Mouse (Mus musculus) erythroblast, embryonic 14.5 days (primary cell): ENCODE measurements around the gene B830017H08Rik.

Experiments used
- GATA1 ChIP-seq: IDR thresholded peaks from 2 replicates; pipeline ENCODE4 v1.6.1; 2012; ENCODE audit warnings: low read length, inconsistent platforms, mixed read lengths
- TAL1 ChIP-seq: IDR thresholded peaks from 3 replicates; pipeline ENCODE4 v1.6.1; 2012; ENCODE audit warnings: low read length, inconsistent platforms, mixed read lengths

- TF ChIP-seq GATA1 (no peak), TAL1 (no peak)
These were observed 28.4 kb upstream of the B830017H08Rik start for GRCm38 (mm10) chr16:17804449-17804912.
